Mouse (Mus musculus): ENCODE data around the gene Wnt8b. TPM values are rescaled to one million over a fixed set of nuclear protein-coding genes. Genes with fewer than 3 reads are reported as not detected.

Gene Wnt8b
- total and polyA plus RNA-seq, 3 experiments = 0.05 TPM; not detected in 2

GRCm38 (mm10) chr19:44525551-44526205 lies 32.4 kb downstream of the Wnt8b start:
- Histone ChIP-seq H3K4me1 (ENCODE audit: insufficient read depth, low read depth, low read length) (no peaks in the 10 kb centered on the region), H3K36me3 (replicated peaks) (no peaks in the 10 kb centered on the region), H3K4me3 (ENCODE audit: low read depth, low read length) (no peak overlapping the region), H3K27me3 (ENCODE audit: insufficient read depth, low read length) (peaks cover 13% of the 10 kb centered on the region), H3K9me3 (replicated peaks) (no peaks in the 10 kb centered on the region)
- DNase-seq (ENCODE audit: low spot score) = no peak
- no peak for ATAC-seq (ENCODE audit: extremely low read depth, insufficient number of reproducible peaks, low FRiP score, poor library complexity, severe bottlenecking)
- no peak for TF ChIP-seq GATA1 (IDR thresholded peaks at IDR 0.05; ENCODE audit: borderline replicate concordance, low read length)
- no peak for TF ChIP-seq POLR2AphosphoS5 (IDR thresholded peaks at IDR 0.05; ENCODE audit: insufficient replicate concordance, low read depth, low read length)
- no peak for TF ChIP-seq GATA2 (IDR thresholded peaks at IDR 0.05; ENCODE audit: borderline replicate concordance, low read depth, low read length)
- no peak for TF ChIP-seq TAL1 (conservative IDR thresholded peaks at IDR 0.05; ENCODE audit: low read depth, low read length)
- no peak for TF ChIP-seq CTCF (IDR thresholded peaks at IDR 0.05; ENCODE audit: low read depth, low read length)

GRCm38 (mm10) chr19:44530018-44530417 lies 36.7 kb downstream of the Wnt8b start:
- TF ChIP-seq GATA2 (IDR thresholded peaks at IDR 0.05; ENCODE audit: borderline replicate concordance, low read depth, low read length) = no peak
- no peak for TF ChIP-seq POLR2AphosphoS5 (IDR thresholded peaks at IDR 0.05; ENCODE audit: insufficient replicate concordance, low read depth, low read length)
- TF ChIP-seq TAL1 (conservative IDR thresholded peaks at IDR 0.05; ENCODE audit: low read depth, low read length) = no peak
- TF ChIP-seq GATA1 (IDR thresholded peaks at IDR 0.05; ENCODE audit: borderline replicate concordance, low read length) = no peak
- no peak for TF ChIP-seq CTCF (IDR thresholded peaks at IDR 0.05; ENCODE audit: low read depth, low read length)
- no peak for DNase-seq (ENCODE audit: low spot score)
- H3K36me3 ChIP-seq (replicated peaks) = no peaks in the 10 kb centered on the region
- H3K4me3 ChIP-seq (ENCODE audit: low read depth, low read length) = no peak overlapping the region
- no peak for ATAC-seq (ENCODE audit: extremely low read depth, insufficient number of reproducible peaks, low FRiP score, poor library complexity, severe bottlenecking)
- H3K4me1 ChIP-seq (ENCODE audit: insufficient read depth, low read depth, low read length) = no peaks in the 10 kb centered on the region
- H3K9me3 ChIP-seq (replicated peaks) = no peaks in the 10 kb centered on the region
- H3K27me3 ChIP-seq (ENCODE audit: insufficient read depth, low read length) = peaks cover 13% of the 10 kb centered on the region

- Histone ChIP-seq H3K4me3 (ENCODE audit: low read depth, low read length) (no peak overlapping the region), H3K4me1 (ENCODE audit: insufficient read depth, low read depth, low read length) (no peaks in the 10 kb centered on the region), H3K36me3 (replicated peaks) (no peaks in the 10 kb centered on the region), H3K9me3 (replicated peaks) (peaks cover 4% of the 10 kb centered on the region; the same call in 1 of the 2 replicates), H3K27me3 (ENCODE audit: insufficient read depth, low read length) (peaks cover 30% of the 10 kb centered on the region)
- DNase-seq (ENCODE audit: low spot score) (no peak), ATAC-seq (ENCODE audit: extremely low read depth, insufficient number of reproducible peaks, low FRiP score, poor library complexity, severe bottlenecking) (no peak)
- no peak for TF ChIP-seq GATA1 (IDR thresholded peaks at IDR 0.05; ENCODE audit: borderline replicate concordance, low read length)
- no peak for TF ChIP-seq GATA2 (IDR thresholded peaks at IDR 0.05; ENCODE audit: borderline replicate concordance, low read depth, low read length)
- no peak for TF ChIP-seq CTCF (IDR thresholded peaks at IDR 0.05; ENCODE audit: low read depth, low read length)
- no peak for TF ChIP-seq TAL1 (conservative IDR thresholded peaks at IDR 0.05; ENCODE audit: low read depth, low read length)
- TF ChIP-seq POLR2AphosphoS5 (IDR thresholded peaks at IDR 0.05; ENCODE audit: insufficient replicate concordance, low read depth, low read length) = no peak
These were observed 42.1 kb downstream of the Wnt8b start for GRCm38 (mm10) chr19:44535376-44535775.

GRCm38 (mm10) chr19:44537416-44537815 lies 44.1 kb downstream of the Wnt8b start:
- TF ChIP-seq GATA2 (IDR thresholded peaks at IDR 0.05; ENCODE audit: borderline replicate concordance, low read depth, low read length) (no peak), TAL1 (conservative IDR thresholded peaks at IDR 0.05; ENCODE audit: low read depth, low read length) (no peak), CTCF (IDR thresholded peaks at IDR 0.05; ENCODE audit: low read depth, low read length) (no peak), GATA1 (IDR thresholded peaks at IDR 0.05; ENCODE audit: borderline replicate concordance, low read length) (no peak)
- ATAC-seq (ENCODE audit: extremely low read depth, insufficient number of reproducible peaks, low FRiP score, poor library complexity, severe bottlenecking) = no peak
- no peaks in the 10 kb centered on the region for H3K4me1 ChIP-seq (ENCODE audit: insufficient read depth, low read depth, low read length)
- no peaks in the 10 kb centered on the region for H3K36me3 ChIP-seq (replicated peaks)
- H3K9me3 ChIP-seq (replicated peaks) = peaks cover 7% of the 10 kb centered on the region
- no peak overlapping the region for H3K4me3 ChIP-seq (ENCODE audit: low read depth, low read length)
- DNase-seq (ENCODE audit: low spot score) = no peak
- H3K27me3 ChIP-seq (ENCODE audit: insufficient read depth, low read length) = peaks cover 26% of the 10 kb centered on the region

- 0 out of 2 replicates have a peak, but pooled peaks cover 3% of the 10 kb centered on the region for H3K4me1 ChIP-seq (ENCODE audit: insufficient read depth, low read depth, low read length)
- TF ChIP-seq GATA1 (IDR thresholded peaks at IDR 0.05; ENCODE audit: borderline replicate concordance, low read length) (no peak), TAL1 (conservative IDR thresholded peaks at IDR 0.05; ENCODE audit: low read depth, low read length) (no peak), POLR2AphosphoS5 (IDR thresholded peaks at IDR 0.05; ENCODE audit: insufficient replicate concordance, low read depth, low read length) (no peak), CTCF (IDR thresholded peaks at IDR 0.05; ENCODE audit: low read depth, low read length) (no peak), GATA2 (IDR thresholded peaks at IDR 0.05; ENCODE audit: borderline replicate concordance, low read depth, low read length) (no peak)
These were observed 49.5 kb downstream of the Wnt8b start for GRCm38 (mm10) chr19:44542694-44543178.

GRCm38 (mm10) chr19:44544372-44544771 lies 51.1 kb downstream of the Wnt8b start:
- Histone ChIP-seq H3K9me3 (replicated peaks) (peaks cover 7% of the 10 kb centered on the region), H3K4me3 (ENCODE audit: low read depth, low read length) (no peak overlapping the region), H3K27me3 (ENCODE audit: insufficient read depth, low read length) (peaks cover 6% of the 10 kb centered on the region; the same call in 1 of the 2 replicates), H3K36me3 (replicated peaks) (peaks cover 34% of the 10 kb centered on the region), H3K4me1 (ENCODE audit: insufficient read depth, low read depth, low read length) (0 out of 2 replicates have a peak, but pooled peaks cover 3% of the 10 kb centered on the region)
- TF ChIP-seq POLR2AphosphoS5 (IDR thresholded peaks at IDR 0.05; ENCODE audit: insufficient replicate concordance, low read depth, low read length) (no peak), CTCF (IDR thresholded peaks at IDR 0.05; ENCODE audit: low read depth, low read length) (no peak), GATA1 (IDR thresholded peaks at IDR 0.05; ENCODE audit: borderline replicate concordance, low read length) (no peak), GATA2 (IDR thresholded peaks at IDR 0.05; ENCODE audit: borderline replicate concordance, low read depth, low read length) (no peak), TAL1 (conservative IDR thresholded peaks at IDR 0.05; ENCODE audit: low read depth, low read length) (no peak)
- DNase-seq (ENCODE audit: low spot score) (no peak), ATAC-seq (ENCODE audit: extremely low read depth, insufficient number of reproducible peaks, low FRiP score, poor library complexity, severe bottlenecking) (no peak)

More at GRCm38 (mm10) chr19:44542694-44543178, 49.5 kb downstream of the Wnt8b start:
- H3K36me3 ChIP-seq (replicated peaks) = peaks cover 18% of the 10 kb centered on the region
- ATAC-seq (ENCODE audit: extremely low read depth, insufficient number of reproducible peaks, low FRiP score, poor library complexity, severe bottlenecking) = no peak
- H3K27me3 ChIP-seq (ENCODE audit: insufficient read depth, low read length) = peaks cover 6% of the 10 kb centered on the region; the same call in 1 of the 2 replicates
- peaks cover 7% of the 10 kb centered on the region for H3K9me3 ChIP-seq (replicated peaks)
- DNase-seq (ENCODE audit: low spot score) = no peak
- H3K4me3 ChIP-seq (ENCODE audit: low read depth, low read length) = no peak overlapping the region

All from G1E (cell line).